Mouse (Mus musculus) adrenal gland, adult 8-10 months (tissue): ENCODE measurements around the gene Micu1. TPM values are rescaled to one million over a fixed set of nuclear protein-coding genes. Genes with fewer than 3 reads are reported as not detected.

Experiments
- DNase-seq: peaks from one replicate; pipeline ENCODE4 v3.0.0; 2022
- total RNA-seq, 4 experiments: library from RNA; stranded (reverse); gene quantifications; 2 replicates each; pipeline ENCODE4 v1.2.4; 2022

The Micu1 gene
- total RNA-seq, 4 experiments from 2014 or later = 60.7 to 96.3 (median 74.9) TPM

GRCm38 (mm10) chr10:59813759-59814158 lies 111.5 kb downstream of the Micu1 start:
- DNase-seq = no peak

- peak; percentile 32 for DNase-seq
Observed at GRCm38 (mm10) chr10:59814505-59815155, 112.4 kb downstream of the Micu1 start.

GRCm38 (mm10) chr10:59816569-59816968 lies 114.3 kb downstream of the Micu1 start:
- DNase-seq = no peak

- DNase-seq = no peak
Observed at GRCm38 (mm10) chr10:59817528-59817927, 115.3 kb downstream of the Micu1 start.

GRCm38 (mm10) chr10:59817991-59818390 lies 115.7 kb downstream of the Micu1 start:
- no peak for DNase-seq

GRCm38 (mm10) chr10:59819146-59819545 lies 116.9 kb downstream of the Micu1 start:
- no peak for DNase-seq

GRCm38 (mm10) chr10:59820886-59821285 lies 118.6 kb downstream of the Micu1 start:
- DNase-seq = no peak

GRCm38 (mm10) chr10:59821334-59822066 lies 119.2 kb downstream of the Micu1 start:
- no peak for DNase-seq

- DNase-seq = no peak
Observed at GRCm38 (mm10) chr10:59822857-59823256, 120.6 kb downstream of the Micu1 start.

GRCm38 (mm10) chr10:59825137-59825812 lies 123.0 kb downstream of the Micu1 start:
- peak; percentile 47 for DNase-seq

GRCm38 (mm10) chr10:59829886-59830285 lies 127.6 kb downstream of the Micu1 start:
- DNase-seq = no peak

- no peak for DNase-seq
Observed at GRCm38 (mm10) chr10:59831950-59832349, 129.7 kb downstream of the Micu1 start.

- no peak for DNase-seq
Observed at GRCm38 (mm10) chr10:59835301-59836155, 133.3 kb downstream of the Micu1 start.

- no peak for DNase-seq
Observed at GRCm38 (mm10) chr10:59837490-59837889, 135.2 kb downstream of the Micu1 start.

GRCm38 (mm10) chr10:59841434-59841833 lies 139.2 kb downstream of the Micu1 start:
- DNase-seq = no peak

- DNase-seq = peak; percentile 68
Observed at GRCm38 (mm10) chr10:59843125-59843524, 140.8 kb downstream of the Micu1 start.

GRCm38 (mm10) chr10:59844686-59845085 lies 142.4 kb downstream of the Micu1 start:
- no peak for DNase-seq

- no peak for DNase-seq
Observed at GRCm38 (mm10) chr10:59846416-59846815, 144.1 kb downstream of the Micu1 start.

GRCm38 (mm10) chr10:59848079-59848877 lies 146.0 kb downstream of the Micu1 start:
- no peak for DNase-seq

GRCm38 (mm10) chr10:59848953-59849352 lies 146.7 kb downstream of the Micu1 start:
- DNase-seq = no peak

GRCm38 (mm10) chr10:59849371-59849770 lies 147.1 kb downstream of the Micu1 start:
- no peak for DNase-seq

GRCm38 (mm10) chr10:59857157-59857556 lies 154.9 kb downstream of the Micu1 start:
- no peak for DNase-seq
